Mouse (Mus musculus) heart, postnatal 25 days (tissue): Measurements from ENCODE around the gene Pnmal2. TPM values are rescaled to one million over a fixed set of nuclear protein-coding genes. Genes with fewer than 3 reads are reported as not detected.

ENCODE experiments used
- DNase-seq: peaks from one replicate; pipeline ENCODE4 v3.0.0; 2022; ENCODE audit warnings: low spot score
- intact Hi-C: fragments of 180-260 bp; cut with DNase I; formaldehyde crosslinking; loops from one replicate; pipeline ENCODE4 v1.15.1; 2025
- total RNA-seq, 2 experiments: library from RNA; stranded (reverse); gene quantifications; 2 replicates each; pipeline ENCODE4 v1.2.3; 2021

The Pnmal2 gene
- total RNA-seq, 2 experiments from 2014 or later = 3.7 to 4.1 TPM

DNA sequence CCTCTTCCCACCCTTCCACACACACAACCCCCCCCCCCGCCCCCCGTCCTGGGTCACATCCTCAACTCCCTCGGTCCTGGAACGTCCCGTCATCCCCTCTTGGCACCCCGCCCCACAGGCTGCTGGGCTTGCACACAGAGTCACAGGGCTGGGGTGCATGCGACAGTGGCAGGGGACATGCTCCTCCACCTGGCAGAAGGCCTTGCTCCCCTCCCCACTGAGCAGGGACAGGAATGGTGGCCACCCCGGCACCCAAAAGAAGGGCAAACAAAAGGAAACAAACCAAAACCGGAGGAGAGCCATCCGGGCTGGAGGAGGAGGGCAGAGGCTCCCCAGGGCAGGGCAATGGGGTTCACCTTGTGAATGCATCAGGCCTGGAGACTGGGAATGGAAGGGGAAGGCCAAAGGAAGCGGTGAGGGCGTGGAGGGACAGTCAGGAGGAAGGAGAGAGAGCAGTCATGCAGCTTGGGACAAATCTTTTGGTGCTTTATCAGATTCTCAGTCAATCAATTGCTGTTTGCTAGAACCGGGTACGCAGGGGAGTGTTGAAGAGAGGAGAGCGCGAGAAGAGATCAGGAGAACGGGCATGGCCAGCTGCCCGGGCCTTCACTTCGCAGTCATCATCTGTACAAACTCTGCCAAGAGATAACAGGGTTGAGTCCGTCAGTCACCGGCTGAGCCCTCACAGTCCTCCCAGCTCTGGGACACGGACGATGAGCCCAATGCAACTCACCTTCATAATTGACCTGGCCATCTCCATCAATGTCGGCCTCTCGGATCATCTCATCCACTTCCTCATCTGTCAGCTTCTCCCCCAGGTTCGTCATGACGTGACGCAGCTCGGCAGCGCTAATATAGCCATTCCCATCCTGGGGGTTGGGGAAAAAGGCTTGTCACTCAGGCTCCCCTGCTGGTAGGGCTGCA, 27.9 kb upstream of the Pnmal2 start:
- intact Hi-C loops = no loop called here
- no peak for DNase-seq

DNA sequence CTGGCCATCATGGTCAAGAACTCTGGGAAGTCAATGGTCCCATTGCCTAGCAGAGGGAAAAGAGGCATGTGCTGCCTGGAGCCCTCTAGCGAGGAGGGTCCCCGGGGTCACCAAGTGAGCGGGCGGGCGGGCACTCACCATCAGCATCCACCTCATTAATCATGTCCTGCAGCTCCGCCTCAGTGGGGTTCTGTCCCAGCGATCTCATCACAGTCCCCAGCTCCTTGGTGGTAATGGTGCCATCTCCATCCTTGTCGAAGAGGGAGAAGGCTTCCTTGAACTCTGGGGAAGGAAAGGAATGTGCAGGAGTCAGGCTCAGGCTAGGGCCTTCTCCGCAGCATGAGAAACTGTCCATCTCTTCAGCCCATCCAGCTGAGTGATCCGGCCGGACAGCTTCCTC, 27.0 kb upstream of the Pnmal2 start:
- intact Hi-C loops = no loop called here

DNA sequence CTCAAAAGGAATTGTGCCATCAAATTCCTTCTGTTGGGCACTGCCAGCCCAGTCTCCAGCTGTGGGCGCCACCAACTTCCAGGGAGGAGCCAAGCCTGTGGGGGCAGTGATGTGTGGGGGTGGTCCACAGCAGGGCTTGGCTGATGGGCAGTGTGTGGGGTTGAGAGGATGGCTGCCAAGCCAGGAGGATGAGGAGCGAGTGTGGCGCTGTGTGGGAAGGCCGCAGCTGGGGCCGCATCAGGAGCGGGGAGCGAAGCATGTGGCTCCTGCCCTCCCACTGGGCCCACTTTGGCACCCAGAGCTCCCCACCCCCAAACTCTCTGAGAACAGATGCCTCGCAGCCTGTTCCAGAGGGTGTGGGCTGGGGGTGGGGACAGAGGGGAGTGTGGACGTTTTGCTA, 26.5 kb upstream of the Pnmal2 start:
- intact Hi-C loops = no loop called here
- no peak for DNase-seq

More for the DNA sequence above, 27.0 kb upstream of the Pnmal2 start:
- no peak for DNase-seq

GRCm38 (mm10) chr7:16918670-16919069, 25.8 kb upstream of the Pnmal2 start:
- intact Hi-C loops = no loop called here
- DNase-seq = no peak

DNA sequence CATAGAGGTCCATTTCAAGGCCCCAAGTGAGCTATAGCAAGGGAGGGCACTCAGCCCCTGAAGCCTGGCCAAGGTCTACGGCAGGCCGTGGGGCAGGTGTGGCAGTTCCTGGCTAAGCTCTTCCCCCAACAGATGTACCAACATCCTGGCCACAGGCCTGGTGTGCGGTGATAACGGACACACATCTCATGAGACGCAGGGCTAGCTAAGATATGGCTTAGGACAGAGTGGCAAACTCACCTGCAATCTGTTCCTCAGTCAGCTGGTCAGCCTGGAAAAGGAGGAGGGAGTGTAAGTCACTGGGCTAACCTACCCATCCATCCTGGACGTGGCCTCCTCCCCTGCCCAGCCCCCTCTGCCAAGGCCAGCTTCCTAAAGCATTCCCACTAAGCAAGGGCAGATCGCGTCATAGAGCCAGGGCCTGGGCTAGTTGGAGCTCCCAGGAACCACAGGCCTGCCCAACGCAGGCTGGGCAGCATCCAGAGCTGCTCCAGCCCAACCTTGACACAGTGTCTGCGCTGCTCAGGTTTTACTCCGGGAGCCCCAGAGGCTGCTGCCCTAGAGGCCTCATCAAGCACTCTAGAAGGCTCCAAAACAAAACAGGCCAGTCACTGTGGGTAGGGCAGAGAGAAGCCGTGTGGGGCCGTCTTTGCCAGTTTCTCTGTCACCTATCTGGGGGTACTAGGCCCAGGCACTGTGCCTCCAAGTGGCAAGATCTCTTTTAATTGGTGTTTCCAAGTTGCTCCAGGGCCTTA, 24.9 kb upstream of the Pnmal2 start:
- intact Hi-C loops = loop anchor here (5.0 kb wide), 1 partner anchor 177 kb away; no protein-coding TSS in a partner anchor

DNA sequence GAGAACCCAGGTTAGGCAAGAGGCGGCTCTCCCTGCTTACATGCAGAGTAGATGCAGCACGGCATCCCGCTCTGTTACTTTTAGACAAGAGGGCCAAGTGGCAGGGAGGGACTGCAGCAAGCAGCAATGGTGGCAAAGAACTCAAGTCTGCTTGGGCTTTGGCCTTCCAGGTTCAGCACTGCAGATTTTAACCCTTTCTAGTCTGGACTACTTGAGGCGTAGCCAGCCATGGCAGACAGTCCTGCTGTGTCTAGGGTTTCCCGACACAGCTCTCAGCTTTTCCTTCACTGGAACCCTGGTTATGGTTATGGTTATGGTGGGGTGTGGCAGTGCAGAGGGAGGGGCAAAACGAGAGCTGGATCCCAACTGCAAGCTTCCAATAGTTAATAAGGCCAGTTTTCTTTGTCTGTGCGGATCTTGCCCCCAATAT, 24.3 kb upstream of the Pnmal2 start:
- intact Hi-C loops = loop anchor here (5.0 kb wide), 1 partner anchor 178 kb away; no protein-coding TSS in a partner anchor
- DNase-seq = no peak

More for the DNA sequence above, 24.9 kb upstream of the Pnmal2 start:
- DNase-seq = no peak

DNA sequence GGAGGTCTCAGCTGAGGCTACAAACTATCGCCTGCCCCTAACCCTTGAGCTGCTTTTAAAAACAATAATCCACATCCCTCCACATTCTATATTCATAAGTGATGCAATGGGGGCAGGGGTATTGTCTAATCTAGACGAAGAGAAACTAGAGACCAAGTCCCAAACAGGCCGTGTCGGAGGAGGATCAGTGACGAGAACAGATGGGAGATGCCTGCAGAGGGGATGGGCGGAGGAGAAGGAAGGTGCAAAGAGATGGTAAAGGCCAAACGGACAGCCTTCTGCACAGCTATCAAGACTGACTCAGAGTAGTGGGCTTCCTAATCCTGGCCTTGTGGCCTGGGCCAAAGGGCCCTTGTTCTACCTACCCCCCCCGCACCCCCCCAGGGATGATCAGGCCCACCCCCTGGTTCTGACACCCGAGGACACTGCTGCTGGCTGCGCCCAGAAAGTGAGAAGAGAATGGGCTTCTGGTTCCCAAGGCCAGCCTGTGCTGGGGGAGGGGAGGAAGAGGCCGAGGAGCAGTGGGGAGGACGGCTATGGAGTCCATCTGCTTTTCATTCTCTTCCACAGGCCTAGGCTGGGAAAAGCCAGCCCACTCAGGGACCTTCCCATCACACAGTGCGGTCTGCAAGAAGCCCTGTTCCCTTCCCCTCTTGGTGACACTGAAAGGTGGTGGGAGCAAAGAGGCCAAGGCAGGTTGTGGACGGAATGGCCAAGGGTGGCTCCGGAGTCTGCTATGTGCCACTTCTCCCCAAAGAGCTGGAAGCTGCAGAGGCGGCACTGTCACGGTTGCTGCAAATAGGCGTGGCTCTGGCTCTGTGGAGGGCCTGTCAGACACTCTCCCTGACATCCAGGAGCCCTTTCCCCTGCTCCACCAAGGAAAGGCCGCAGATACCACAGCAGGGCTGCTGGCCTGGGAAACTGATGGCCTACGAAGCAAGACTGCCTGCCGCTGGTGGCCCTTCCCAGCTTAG, 23.4 kb upstream of the Pnmal2 start:
- intact Hi-C loops = loop anchor here (5.0 kb wide), 1 partner anchor 179 kb away; no protein-coding TSS in a partner anchor
- no peak for DNase-seq

GRCm38 (mm10) chr7:16921881-16922335, 22.6 kb upstream of the Pnmal2 start:
- intact Hi-C loops = loop anchor here (2.0 to 5.0 kb wide), 2 partner anchors 105 to 180 kb away; partner anchors contain the start of gene Fkrp
- DNase-seq = no peak

DNA sequence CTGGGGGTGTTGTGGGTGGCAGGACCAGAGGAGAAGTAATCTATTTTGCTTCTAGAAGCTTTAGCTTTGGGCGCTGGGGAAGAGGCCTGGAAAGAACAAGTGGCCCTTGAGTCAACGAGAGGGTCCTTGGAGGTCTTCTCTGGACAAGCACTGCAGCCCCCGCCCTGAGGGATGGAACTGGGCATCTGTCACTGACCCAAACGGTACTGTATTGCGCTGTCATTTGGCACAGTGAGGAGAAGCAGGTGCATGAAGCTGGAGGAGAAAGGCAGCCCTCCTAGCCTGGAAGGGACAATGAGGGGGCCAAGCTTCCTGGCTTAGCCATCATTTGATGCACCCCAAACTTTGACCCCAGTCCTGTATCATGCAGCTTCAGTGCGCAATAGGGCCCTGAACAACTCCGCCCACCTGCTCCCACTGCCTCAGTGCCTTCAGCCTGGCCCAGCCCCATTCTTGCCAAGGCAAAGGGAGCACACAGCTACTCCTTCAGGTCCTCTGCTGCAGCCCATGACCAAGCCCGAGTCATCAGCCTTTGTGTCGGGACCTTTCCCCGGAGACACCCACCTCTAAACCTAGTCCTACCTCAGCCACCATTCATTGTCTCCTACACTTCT, 22.0 kb upstream of the Pnmal2 start:
- intact Hi-C loops = loop anchor here (2.0 to 5.0 kb wide), 2 partner anchors 106 to 180 kb away; partner anchors contain the start of gene Fkrp
- no peak for DNase-seq

- no peak for DNase-seq
- intact Hi-C loops = loop anchor here (2.0 to 5.0 kb wide), 3 partner anchors 107 to 181 kb away; partner anchors contain the start of gene Fkrp
These were observed 21.0 kb upstream of the Pnmal2 start for GRCm38 (mm10) chr7:16923283-16924036.

GRCm38 (mm10) chr7:16924037-16924834, 20.2 kb upstream of the Pnmal2 start, which contains the start of gene Calm3:
Gene Calm3, minus strand, starts transcription at chr7:16924114.
- peak; percentile 100 for DNase-seq
- intact Hi-C loops = loop anchor here (2.0 to 5.0 kb wide), 2 partner anchors 137 to 182 kb away; no protein-coding TSS in a partner anchor

- no peak for DNase-seq
- intact Hi-C loops = no loop called here
These were observed 16.1 kb upstream of the Pnmal2 start for GRCm38 (mm10) chr7:16928341-16928740.

DNA sequence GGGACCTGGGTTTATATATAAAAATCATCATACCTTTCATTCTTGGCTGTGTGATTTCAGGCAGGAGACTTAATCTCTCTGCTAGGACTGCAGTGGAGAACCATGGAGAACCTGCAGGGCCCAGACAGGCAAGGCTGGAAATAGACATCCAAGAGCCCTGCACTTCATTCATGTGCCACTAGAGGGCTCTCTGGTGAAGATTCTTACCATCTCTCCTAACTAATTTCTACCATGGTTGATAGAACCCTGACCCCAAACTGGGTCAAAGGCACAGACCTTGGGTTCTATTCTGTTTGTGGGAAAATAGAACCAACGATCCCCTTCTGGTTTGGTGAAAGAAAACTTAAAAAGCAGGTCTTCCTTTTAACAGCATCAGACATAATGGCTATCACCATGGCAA, 13.6 kb upstream of the Pnmal2 start:
- intact Hi-C loops = no loop called here
- no peak for DNase-seq

DNA sequence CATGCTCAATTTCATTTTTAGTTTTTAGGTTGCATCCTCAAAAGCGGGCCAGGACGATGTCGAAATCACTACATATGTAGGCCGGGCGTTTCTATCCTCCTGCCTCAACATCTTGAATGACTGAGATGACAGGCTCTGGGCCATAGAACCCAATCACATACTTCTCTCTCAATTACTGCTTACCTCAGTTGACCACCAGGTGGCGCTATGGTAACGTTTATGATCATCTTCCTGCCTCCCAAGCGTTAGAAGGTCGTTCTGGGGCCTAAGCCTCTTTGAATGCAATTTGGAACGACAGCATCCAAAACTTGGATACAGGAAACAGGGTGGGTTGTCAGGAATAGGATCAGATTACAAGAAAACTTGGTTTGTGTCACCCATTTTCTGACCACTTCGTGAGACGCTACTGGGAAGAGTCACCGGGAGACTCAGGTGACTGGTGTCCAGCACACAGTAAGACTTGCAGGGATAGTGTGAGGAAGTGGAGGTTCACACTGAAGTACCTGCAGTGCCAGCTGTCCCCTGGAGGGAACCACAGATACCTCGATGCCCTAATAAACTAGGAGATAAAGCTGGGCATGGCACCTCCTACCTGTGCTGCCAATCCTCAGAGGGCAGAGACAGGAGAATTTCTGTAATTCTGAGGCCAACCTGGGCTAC, 12.4 kb upstream of the Pnmal2 start:
- no peak for DNase-seq
- intact Hi-C loops = loop anchor here (1.0 to 2.0 kb wide), 3 partner anchors 18 to 135 kb away; no protein-coding TSS in a partner anchor

GRCm38 (mm10) chr7:16932704-16933577, 11.5 kb upstream of the Pnmal2 start:
- intact Hi-C loops = loop anchor here (1.0 to 2.0 kb wide), 3 partner anchors 17 to 134 kb away; no protein-coding TSS in a partner anchor
- DNase-seq = no peak
